Mouse (Mus musculus): Measurements from ENCODE around the gene Nrp1. TPM values are rescaled to one million over a fixed set of nuclear protein-coding genes. Genes with fewer than 3 reads are reported as not detected.

Gene Nrp1
- polyA plus RNA-seq, 1 experiment from 2014 or later = 49.3 TPM

DNA sequence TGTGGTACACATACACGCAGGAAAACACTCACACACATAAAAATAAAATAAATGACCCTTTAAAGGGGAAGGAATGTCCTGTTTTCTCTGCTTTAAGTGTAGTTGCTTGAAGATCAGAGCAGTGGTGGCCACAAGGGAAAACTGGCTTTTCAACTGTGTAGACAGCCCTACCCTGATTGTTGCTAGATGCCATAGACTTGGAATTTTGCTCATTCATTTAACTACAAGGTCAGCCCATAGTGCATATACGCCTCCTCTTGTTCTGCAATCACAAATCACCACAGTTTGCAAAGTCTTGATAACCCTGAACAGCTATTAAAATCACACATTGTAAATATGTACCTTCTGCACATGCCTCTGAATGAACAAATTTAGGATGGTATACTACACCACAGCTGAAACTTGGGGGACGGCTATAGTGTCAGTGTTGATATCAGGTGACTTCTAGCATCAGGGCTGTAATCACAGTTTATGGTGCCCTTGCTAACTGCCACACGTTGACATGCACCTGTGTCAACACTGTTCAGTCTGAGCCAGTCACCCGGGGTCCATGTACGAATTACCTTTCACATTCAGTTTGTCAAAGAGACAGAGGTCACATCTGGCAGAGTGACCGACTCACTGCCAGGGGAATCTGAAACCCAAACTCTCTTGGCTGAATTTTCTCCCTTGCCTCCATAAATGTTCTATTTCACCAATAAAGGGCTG lies 66.4 kb downstream of the Nrp1 start:
- 59% methylated on average over 7 of the region's 7 CpGs for WGBS
- H3K36me3 ChIP-seq (ENCODE audit: control insufficient read depth, insufficient read depth, low read length) = no peaks in the 10 kb centered on the region; the same call in 1 of the 2 replicates
- no peak overlapping the region for H3K27ac ChIP-seq (ENCODE audit: low read length)
- H3K27me3 ChIP-seq (replicated peaks; ENCODE audit: control insufficient read depth, insufficient read depth, low read length) = no peaks in the 10 kb centered on the region
- peaks cover 6% of the 10 kb centered on the region; the same call in 1 of the 2 replicates for H3K4me1 ChIP-seq (ENCODE audit: control insufficient read depth, insufficient read depth, low read length)
- H3K4me3 ChIP-seq (ENCODE audit: low read length) = no peak overlapping the region
- peak; percentile 99 for ATAC-seq
- no peaks in the 10 kb centered on the region for H3K9me3 ChIP-seq (ENCODE audit: control insufficient read depth, low read length)
- no peak overlapping the region for H3K9ac ChIP-seq (ENCODE audit: low read depth, low read length)
- no peak overlapping the region for H3K4me2 ChIP-seq (ENCODE audit: low read depth, low read length)

DNA sequence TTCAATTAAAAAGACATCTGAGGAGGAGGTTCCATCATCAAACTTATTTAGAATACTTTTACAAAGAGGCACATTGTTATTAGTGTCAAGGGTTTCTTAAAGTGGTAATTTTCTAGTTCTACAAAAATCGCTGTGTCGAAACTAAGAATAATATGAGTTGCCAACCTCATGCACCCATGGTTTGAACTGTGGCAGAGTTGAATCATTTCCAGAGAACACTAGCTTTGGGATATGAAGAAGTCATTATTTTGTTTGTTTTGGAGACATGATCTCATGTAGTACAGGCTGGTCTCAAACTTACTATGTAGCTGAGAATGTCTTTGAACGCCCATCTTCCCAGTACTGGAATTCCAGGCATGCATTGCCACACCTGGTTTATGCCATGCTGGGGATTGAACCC lies 68.7 kb downstream of the Nrp1 start:
- no peak overlapping the region for H3K27ac ChIP-seq (ENCODE audit: low read length)
- ATAC-seq = no peak
- H3K9me3 ChIP-seq (ENCODE audit: control insufficient read depth, low read length) = no peaks in the 10 kb centered on the region
- WGBS = 94% methylated on average over 3 of the region's 3 CpGs
- no peak overlapping the region for H3K9ac ChIP-seq (ENCODE audit: low read depth, low read length)
- no peaks in the 10 kb centered on the region for H3K27me3 ChIP-seq (replicated peaks; ENCODE audit: control insufficient read depth, insufficient read depth, low read length)
- no peak overlapping the region for H3K4me2 ChIP-seq (ENCODE audit: low read depth, low read length)
- H3K4me3 ChIP-seq (ENCODE audit: low read length) = no peak overlapping the region
- peaks cover 6% of the 10 kb centered on the region; the same call in 1 of the 2 replicates for H3K4me1 ChIP-seq (ENCODE audit: control insufficient read depth, insufficient read depth, low read length)
- H3K36me3 ChIP-seq (ENCODE audit: control insufficient read depth, insufficient read depth, low read length) = no peaks in the 10 kb centered on the region

DNA sequence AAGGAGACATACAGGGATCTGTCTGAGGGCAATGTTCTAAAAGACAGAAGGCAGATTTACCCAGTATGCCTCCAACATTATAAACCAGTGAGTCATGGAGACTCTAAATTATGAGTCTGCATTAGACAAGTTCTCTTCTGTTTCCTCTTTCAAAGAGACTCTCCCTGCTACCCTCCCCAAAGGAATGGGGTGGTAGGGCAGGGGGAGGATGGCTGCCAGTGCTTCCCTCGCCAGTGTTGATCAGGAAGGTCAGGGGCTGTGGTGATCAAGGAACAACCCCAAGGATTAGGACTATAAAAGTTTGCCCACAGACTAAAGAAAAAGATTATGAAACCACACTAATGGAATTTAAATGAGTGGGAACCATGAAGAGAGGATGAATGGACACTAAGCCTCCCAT lies 70.6 kb downstream of the Nrp1 start:
- 55% methylated on average over 1 of the region's 1 CpGs for whole genome bisulfite sequencing
- Histone ChIP-seq H3K27me3 (replicated peaks; ENCODE audit: control insufficient read depth, insufficient read depth, low read length) (no peaks in the 10 kb centered on the region), H3K27ac (ENCODE audit: low read length) (no peak overlapping the region), H3K4me1 (ENCODE audit: control insufficient read depth, insufficient read depth, low read length) (peaks cover 5% of the 10 kb centered on the region; the same call in 1 of the 2 replicates), H3K9me3 (ENCODE audit: control insufficient read depth, low read length) (no peaks in the 10 kb centered on the region), H3K36me3 (ENCODE audit: control insufficient read depth, insufficient read depth, low read length) (no peaks in the 10 kb centered on the region), H3K9ac (ENCODE audit: low read depth, low read length) (no peak overlapping the region), H3K4me3 (ENCODE audit: low read length) (no peak overlapping the region), H3K4me2 (ENCODE audit: low read depth, low read length) (no peak overlapping the region)
- no peak for ATAC-seq

DNA sequence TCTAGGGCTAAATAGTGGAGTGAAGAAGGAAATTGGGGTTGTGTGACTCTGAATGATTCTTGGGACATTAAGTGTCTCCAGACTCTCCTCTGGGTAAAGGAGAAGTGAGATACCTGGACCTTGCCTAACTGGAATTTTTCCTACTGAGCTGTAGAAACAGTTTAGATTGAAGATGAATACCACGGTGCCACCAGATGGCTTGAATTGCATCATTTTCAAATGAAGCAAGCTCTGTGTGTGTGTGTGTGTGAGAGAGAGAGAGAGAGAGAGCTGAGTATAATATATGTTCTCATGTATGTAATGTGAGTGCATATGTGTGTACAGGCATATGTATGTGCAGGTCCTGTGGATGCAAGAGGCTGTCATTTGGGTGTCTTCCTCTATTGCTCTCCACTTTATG lies 72.7 kb downstream of the Nrp1 start:
- no peak overlapping the region for H3K4me2 ChIP-seq (ENCODE audit: low read depth, low read length)
- no peak for ATAC-seq
- H3K4me3 ChIP-seq (ENCODE audit: low read length) = no peak overlapping the region
- H3K9me3 ChIP-seq (ENCODE audit: control insufficient read depth, low read length) = no peaks in the 10 kb centered on the region
- H3K9ac ChIP-seq (ENCODE audit: low read depth, low read length) = no peak overlapping the region
- H3K27me3 ChIP-seq (replicated peaks; ENCODE audit: control insufficient read depth, insufficient read depth, low read length) = no peaks in the 10 kb centered on the region
- 64% methylated on average over 1 of the region's 1 CpGs for WGBS
- no peaks in the 10 kb centered on the region for H3K4me1 ChIP-seq (ENCODE audit: control insufficient read depth, insufficient read depth, low read length)
- no peak overlapping the region for H3K27ac ChIP-seq (ENCODE audit: low read length)
- H3K36me3 ChIP-seq (ENCODE audit: control insufficient read depth, insufficient read depth, low read length) = no peaks in the 10 kb centered on the region

DNA sequence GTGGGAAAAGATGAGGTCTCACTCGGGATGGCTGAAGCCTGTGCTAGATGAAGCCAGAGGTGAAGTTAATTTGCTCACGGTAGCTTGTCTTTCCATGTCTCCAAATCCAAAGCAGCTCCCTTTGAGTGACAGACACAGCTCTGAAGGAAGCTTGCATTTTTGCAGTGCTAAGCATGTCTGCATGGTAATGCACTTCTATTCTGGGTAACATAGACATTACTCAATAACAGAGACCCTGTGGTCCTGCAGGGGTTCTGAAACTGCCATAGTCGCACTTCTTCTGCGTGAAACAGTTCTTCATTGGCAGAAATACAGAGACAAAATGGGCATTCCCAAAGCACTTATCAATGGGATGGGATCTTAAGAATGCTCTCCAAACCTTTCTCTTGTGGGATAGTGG lies 77.3 kb downstream of the Nrp1 start:
- H3K27me3 ChIP-seq (replicated peaks; ENCODE audit: control insufficient read depth, insufficient read depth, low read length) = no peaks in the 10 kb centered on the region
- ATAC-seq = no peak
- H3K4me3 ChIP-seq (ENCODE audit: low read length) = no peak overlapping the region
- H3K9ac ChIP-seq (ENCODE audit: low read depth, low read length) = no peak overlapping the region
- no peak overlapping the region for H3K27ac ChIP-seq (ENCODE audit: low read length)
- no peaks in the 10 kb centered on the region for H3K36me3 ChIP-seq (ENCODE audit: control insufficient read depth, insufficient read depth, low read length)
- WGBS = 70% methylated on average over 4 of the region's 4 CpGs
- H3K4me1 ChIP-seq (ENCODE audit: control insufficient read depth, insufficient read depth, low read length) = no peaks in the 10 kb centered on the region
- H3K4me2 ChIP-seq (ENCODE audit: low read depth, low read length) = no peak overlapping the region
- no peaks in the 10 kb centered on the region for H3K9me3 ChIP-seq (ENCODE audit: control insufficient read depth, low read length)

DNA sequence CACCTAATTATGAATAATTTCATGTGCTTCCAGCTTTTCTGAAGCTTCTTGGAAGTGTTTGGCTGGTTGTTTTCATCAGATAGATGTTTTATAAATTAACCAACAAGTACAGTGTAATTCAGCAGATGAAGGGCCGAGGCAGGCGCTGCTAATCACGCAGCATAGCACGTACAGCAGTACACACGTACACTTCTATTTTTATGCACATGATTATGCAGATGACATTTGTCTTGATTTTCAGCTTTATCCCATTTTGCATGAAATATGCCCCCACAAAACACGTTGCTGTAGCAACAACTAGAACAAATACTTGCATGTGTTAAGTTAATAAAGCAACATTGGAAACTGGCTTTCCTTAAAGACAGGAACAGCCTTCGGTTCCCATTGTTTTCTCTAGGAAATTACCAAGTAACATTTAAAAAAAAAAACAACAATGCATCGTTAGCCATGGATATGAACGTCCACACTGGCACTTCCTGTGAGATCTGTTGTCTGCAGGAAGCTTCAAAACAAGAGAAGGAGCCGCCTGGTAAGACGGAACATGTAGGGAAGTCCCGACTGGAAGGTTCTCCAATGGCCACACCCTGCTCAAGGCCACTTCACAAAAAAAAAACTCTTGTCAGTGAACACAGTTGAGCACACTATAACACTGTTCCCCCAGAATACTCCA lies 78.9 kb downstream of the Nrp1 start:
- no peak for ATAC-seq
- Histone ChIP-seq H3K27ac (ENCODE audit: low read length) (no peak overlapping the region), H3K4me2 (ENCODE audit: low read depth, low read length) (no peak overlapping the region), H3K36me3 (ENCODE audit: control insufficient read depth, insufficient read depth, low read length) (no peaks in the 10 kb centered on the region), H3K4me3 (ENCODE audit: low read length) (no peak overlapping the region), H3K4me1 (ENCODE audit: control insufficient read depth, insufficient read depth, low read length) (no peaks in the 10 kb centered on the region), H3K27me3 (replicated peaks; ENCODE audit: control insufficient read depth, insufficient read depth, low read length) (no peaks in the 10 kb centered on the region), H3K9me3 (ENCODE audit: control insufficient read depth, low read length) (no peaks in the 10 kb centered on the region), H3K9ac (ENCODE audit: low read depth, low read length) (no peak overlapping the region)
- WGBS = 77% methylated on average over 12 of the region's 12 CpGs

DNA sequence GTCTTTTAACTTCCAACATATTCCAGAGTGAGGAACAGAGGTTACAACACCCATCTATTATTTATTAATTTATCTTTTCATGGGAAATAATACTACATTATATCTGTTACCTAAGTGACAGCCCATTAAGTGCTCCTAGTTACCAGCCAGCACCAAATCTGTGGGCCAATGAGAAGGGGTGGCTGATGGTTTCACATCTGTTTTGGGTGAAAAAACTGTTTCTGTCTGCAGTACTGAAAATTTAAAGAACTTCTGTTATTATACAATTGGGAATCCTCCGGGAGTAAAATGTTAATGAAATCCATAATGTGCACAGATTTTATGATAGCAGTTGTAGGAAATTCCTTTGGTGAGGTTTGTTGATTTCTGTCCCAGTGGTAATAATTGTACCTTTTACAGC lies 83.0 kb downstream of the Nrp1 start:
- no peaks in the 10 kb centered on the region for H3K4me1 ChIP-seq (ENCODE audit: control insufficient read depth, insufficient read depth, low read length)
- 72% methylated on average over 1 of the region's 1 CpGs for WGBS
- ATAC-seq = no peak
- no peak overlapping the region for H3K4me3 ChIP-seq (ENCODE audit: low read length)
- H3K36me3 ChIP-seq (ENCODE audit: control insufficient read depth, insufficient read depth, low read length) = no peaks in the 10 kb centered on the region
- no peak overlapping the region for H3K9ac ChIP-seq (ENCODE audit: low read depth, low read length)
- H3K27me3 ChIP-seq (replicated peaks; ENCODE audit: control insufficient read depth, insufficient read depth, low read length) = no peaks in the 10 kb centered on the region
- H3K9me3 ChIP-seq (ENCODE audit: control insufficient read depth, low read length) = no peaks in the 10 kb centered on the region
- no peak overlapping the region for H3K27ac ChIP-seq (ENCODE audit: low read length)
- H3K4me2 ChIP-seq (ENCODE audit: low read depth, low read length) = no peak overlapping the region

DNA sequence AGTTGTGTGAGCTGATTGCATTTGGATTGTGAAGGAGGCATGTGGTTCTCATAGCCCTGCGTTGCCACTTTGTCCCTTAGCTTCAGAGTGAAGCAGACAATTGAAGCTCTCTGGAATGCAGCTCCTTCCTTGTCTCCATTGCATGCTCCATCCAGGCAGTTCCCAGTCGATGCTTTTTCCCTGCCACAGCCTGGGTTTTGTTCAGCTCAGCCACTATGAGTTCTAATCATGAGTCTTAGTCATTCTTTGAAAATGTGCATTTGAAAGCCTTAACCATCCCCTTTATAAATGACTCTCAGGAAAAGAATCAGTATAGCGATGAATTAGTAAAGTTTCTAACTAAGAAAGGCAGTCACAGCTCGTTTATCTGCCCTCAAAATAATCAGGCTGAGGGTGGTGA lies 87.2 kb downstream of the Nrp1 start:
- H3K36me3 ChIP-seq (ENCODE audit: control insufficient read depth, insufficient read depth, low read length) = no peaks in the 10 kb centered on the region
- WGBS = 56% methylated on average over 4 of the region's 4 CpGs
- H3K27ac ChIP-seq (ENCODE audit: low read length) = no peak overlapping the region

DNA sequence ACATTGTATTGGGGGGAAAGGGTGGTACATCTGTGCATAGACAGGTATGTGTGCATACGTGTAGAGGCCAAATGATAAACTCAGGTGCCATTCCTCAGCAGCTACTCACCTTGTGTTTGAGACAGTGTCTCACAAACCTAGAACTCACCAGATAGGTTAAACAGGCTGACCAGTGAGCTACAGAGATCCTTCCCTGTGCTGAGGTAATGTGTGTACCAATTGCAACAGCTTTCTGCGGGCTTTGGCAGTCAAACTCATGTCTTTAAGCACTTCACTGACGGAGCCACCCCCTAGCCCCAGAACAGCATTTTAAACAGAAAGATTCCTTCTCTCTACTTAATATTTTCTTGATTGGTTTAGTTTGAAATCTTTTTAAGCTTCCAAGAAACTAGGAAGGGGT lies 88.2 kb downstream of the Nrp1 start:
- H3K9me3 ChIP-seq (ENCODE audit: control insufficient read depth, low read length) = no peaks in the 10 kb centered on the region
- no peak overlapping the region for H3K4me3 ChIP-seq (ENCODE audit: low read length)
- H3K27ac ChIP-seq (ENCODE audit: low read length) = no peak overlapping the region
- H3K4me2 ChIP-seq (ENCODE audit: low read depth, low read length) = no peak overlapping the region
- no peak for ATAC-seq
- H3K4me1 ChIP-seq (ENCODE audit: control insufficient read depth, insufficient read depth, low read length) = no peaks in the 10 kb centered on the region
- no peaks in the 10 kb centered on the region for H3K36me3 ChIP-seq (ENCODE audit: control insufficient read depth, insufficient read depth, low read length)
- H3K27me3 ChIP-seq (replicated peaks; ENCODE audit: control insufficient read depth, insufficient read depth, low read length) = no peaks in the 10 kb centered on the region
- no peak overlapping the region for H3K9ac ChIP-seq (ENCODE audit: low read depth, low read length)
- WGBS = 87% methylated on average over 3 of the region's 3 CpGs

More for the DNA sequence above, 87.2 kb downstream of the Nrp1 start:
- no peaks in the 10 kb centered on the region for H3K4me1 ChIP-seq (ENCODE audit: control insufficient read depth, insufficient read depth, low read length)
- no peak for ATAC-seq
- H3K27me3 ChIP-seq (replicated peaks; ENCODE audit: control insufficient read depth, insufficient read depth, low read length) = no peaks in the 10 kb centered on the region
- H3K4me2 ChIP-seq (ENCODE audit: low read depth, low read length) = no peak overlapping the region
- H3K9me3 ChIP-seq (ENCODE audit: control insufficient read depth, low read length) = no peaks in the 10 kb centered on the region
- no peak overlapping the region for H3K9ac ChIP-seq (ENCODE audit: low read depth, low read length)
- H3K4me3 ChIP-seq (ENCODE audit: low read length) = no peak overlapping the region

Measured in intestine, embryonic 16.5 days (tissue).